Mouse (Mus musculus): ENCODE measurements around the gene Cdon. TPM values are rescaled to one million over a fixed set of nuclear protein-coding genes. Genes with fewer than 3 reads are reported as not detected.

Gene Cdon
- polyA plus RNA-seq, 1 experiment from 2014 or later: 5.4 TPM

- H3K9ac ChIP-seq: no peak overlapping the region
- no peak overlapping the region for H3K4me3 ChIP-seq (ENCODE audit: low read depth, low read length)
- whole genome bisulfite sequencing: 56% methylated on average over 13 of the region's 13 CpGs
- no peaks in the 10 kb centered on the region for H3K9me3 ChIP-seq (ENCODE audit: low read depth, low read length)
- ATAC-seq (ENCODE audit: insufficient read depth): peak; percentile 19; the same call in 1 of the 2 replicates
- no peak overlapping the region for H3K4me2 ChIP-seq
- no peaks in the 10 kb centered on the region for H3K36me3 ChIP-seq (ENCODE audit: insufficient read depth)
- no peaks in the 10 kb centered on the region for H3K4me1 ChIP-seq (ENCODE audit: insufficient read depth)
- peak; percentile 35 for DNase-seq
- no peak overlapping the region for H3K27ac ChIP-seq (ENCODE audit: low read depth)
- no peaks in the 10 kb centered on the region for H3K27me3 ChIP-seq (ENCODE audit: insufficient read depth, low read length)
- TF ChIP-seq CTCF (IDR thresholded peaks at IDR 0.05; ENCODE audit: low read depth): no peak
These were observed 118.2 kb downstream of the Cdon start for GRCm38 (mm10) chr9:35539001-35539750.

GRCm38 (mm10) chr9:35541024-35541423 lies 120.1 kb downstream of the Cdon start:
- Histone ChIP-seq H3K9ac (no peak overlapping the region), H3K4me1 (ENCODE audit: insufficient read depth) (no peaks in the 10 kb centered on the region), H3K36me3 (ENCODE audit: insufficient read depth) (no peaks in the 10 kb centered on the region), H3K27me3 (ENCODE audit: insufficient read depth, low read length) (no peaks in the 10 kb centered on the region), H3K4me3 (ENCODE audit: low read depth, low read length) (no peak overlapping the region), H3K4me2 (no peak overlapping the region), H3K27ac (ENCODE audit: low read depth) (no peak overlapping the region), H3K9me3 (ENCODE audit: low read depth, low read length) (no peaks in the 10 kb centered on the region)
- TF ChIP-seq CTCF (IDR thresholded peaks at IDR 0.05; ENCODE audit: low read depth): no peak
- ATAC-seq (ENCODE audit: insufficient read depth): no peak
- no peak for DNase-seq
- WGBS: 73% methylated on average over 5 of the region's 5 CpGs

GRCm38 (mm10) chr9:35541488-35541887 lies 120.6 kb downstream of the Cdon start:
- WGBS: 6% methylated on average over 6 of the region's 6 CpGs
- H3K27ac ChIP-seq (ENCODE audit: low read depth): no peak overlapping the region
- no peaks in the 10 kb centered on the region for H3K9me3 ChIP-seq (ENCODE audit: low read depth, low read length)
- H3K4me2 ChIP-seq: no peak overlapping the region
- TF ChIP-seq CTCF (IDR thresholded peaks at IDR 0.05; ENCODE audit: low read depth): peak; percentile 77
- no peaks in the 10 kb centered on the region for H3K36me3 ChIP-seq (ENCODE audit: insufficient read depth)
- DNase-seq: peak; percentile 95
- no peaks in the 10 kb centered on the region for H3K27me3 ChIP-seq (ENCODE audit: insufficient read depth, low read length)
- no peaks in the 10 kb centered on the region for H3K4me1 ChIP-seq (ENCODE audit: insufficient read depth)
- ATAC-seq (ENCODE audit: insufficient read depth): peak; percentile 59; the same call in 1 of the 2 replicates
- no peak overlapping the region for H3K9ac ChIP-seq
- no peak overlapping the region for H3K4me3 ChIP-seq (ENCODE audit: low read depth, low read length)

GRCm38 (mm10) chr9:35541941-35542340 lies 121.0 kb downstream of the Cdon start:
- H3K36me3 ChIP-seq (ENCODE audit: insufficient read depth): no peaks in the 10 kb centered on the region
- no peak overlapping the region for H3K4me3 ChIP-seq (ENCODE audit: low read depth, low read length)
- TF ChIP-seq CTCF (IDR thresholded peaks at IDR 0.05; ENCODE audit: low read depth): no peak
- 63% methylated on average over 6 of the region's 6 CpGs for WGBS
- H3K9ac ChIP-seq: no peak overlapping the region
- H3K27me3 ChIP-seq (ENCODE audit: insufficient read depth, low read length): no peaks in the 10 kb centered on the region
- no peak for ATAC-seq (ENCODE audit: insufficient read depth)
- no peaks in the 10 kb centered on the region for H3K4me1 ChIP-seq (ENCODE audit: insufficient read depth)
- DNase-seq: no peak
- H3K9me3 ChIP-seq (ENCODE audit: low read depth, low read length): no peaks in the 10 kb centered on the region
- H3K4me2 ChIP-seq: no peak overlapping the region
- no peak overlapping the region for H3K27ac ChIP-seq (ENCODE audit: low read depth)

GRCm38 (mm10) chr9:35543099-35543860 lies 122.4 kb downstream of the Cdon start:
- no peak overlapping the region for H3K4me2 ChIP-seq
- H3K9me3 ChIP-seq (ENCODE audit: low read depth, low read length): no peaks in the 10 kb centered on the region
- H3K9ac ChIP-seq: no peak overlapping the region
- TF ChIP-seq CTCF (IDR thresholded peaks at IDR 0.05; ENCODE audit: low read depth): no peak
- DNase-seq (no peak), ATAC-seq (ENCODE audit: insufficient read depth) (no peak)
- H3K27me3 ChIP-seq (ENCODE audit: insufficient read depth, low read length): no peaks in the 10 kb centered on the region
- no peaks in the 10 kb centered on the region for H3K36me3 ChIP-seq (ENCODE audit: insufficient read depth)
- WGBS: 81% methylated on average over 14 of the region's 14 CpGs
- no peaks in the 10 kb centered on the region for H3K4me1 ChIP-seq (ENCODE audit: insufficient read depth)
- no peak overlapping the region for H3K27ac ChIP-seq (ENCODE audit: low read depth)
- H3K4me3 ChIP-seq (ENCODE audit: low read depth, low read length): no peak overlapping the region

GRCm38 (mm10) chr9:35544666-35545065 lies 123.7 kb downstream of the Cdon start:
- WGBS: 59% methylated on average over 2 of the region's 2 CpGs
- H3K36me3 ChIP-seq (ENCODE audit: insufficient read depth): no peaks in the 10 kb centered on the region
- ATAC-seq (ENCODE audit: insufficient read depth) (no peak), DNase-seq (no peak)
- no peaks in the 10 kb centered on the region for H3K27me3 ChIP-seq (ENCODE audit: insufficient read depth, low read length)
- no peak overlapping the region for H3K9ac ChIP-seq
- TF ChIP-seq CTCF (IDR thresholded peaks at IDR 0.05; ENCODE audit: low read depth): no peak
- no peak overlapping the region for H3K4me3 ChIP-seq (ENCODE audit: low read depth, low read length)
- no peak overlapping the region for H3K27ac ChIP-seq (ENCODE audit: low read depth)
- H3K4me2 ChIP-seq: no peak overlapping the region
- no peaks in the 10 kb centered on the region for H3K9me3 ChIP-seq (ENCODE audit: low read depth, low read length)
- no peaks in the 10 kb centered on the region for H3K4me1 ChIP-seq (ENCODE audit: insufficient read depth)

- Histone ChIP-seq H3K9ac (no peak overlapping the region), H3K27ac (ENCODE audit: low read depth) (no peak overlapping the region), H3K4me2 (no peak overlapping the region), H3K4me1 (ENCODE audit: insufficient read depth) (no peaks in the 10 kb centered on the region), H3K36me3 (ENCODE audit: insufficient read depth) (no peaks in the 10 kb centered on the region), H3K27me3 (ENCODE audit: insufficient read depth, low read length) (no peaks in the 10 kb centered on the region), H3K4me3 (ENCODE audit: low read depth, low read length) (no peak overlapping the region), H3K9me3 (ENCODE audit: low read depth, low read length) (no peaks in the 10 kb centered on the region)
- no peak for ATAC-seq (ENCODE audit: insufficient read depth)
- no peak for DNase-seq
- 59% methylated on average over 12 of the region's 12 CpGs for WGBS
- TF ChIP-seq CTCF (IDR thresholded peaks at IDR 0.05; ENCODE audit: low read depth): peak; percentile 15; the same call in 1 of the 2 replicates
These were observed 124.8 kb downstream of the Cdon start for GRCm38 (mm10) chr9:35545704-35546103.
